Mouse (Mus musculus) monocyte, adult 5-6 weeks (primary cell): ENCODE measurements at regions not wholly inside any gene's neighbourhood (a gene's known extent, or its start where the extent isn't known, plus 50 kb on each side); places are given as distances from the start of the nearest gene placed in this dataset.

ENCODE experiments used
- ATAC-seq: fragments of 153-309, 156-312 bp; replicated peaks from 2 replicates; pipeline ENCODE4 v1.8.0; 2017; ENCODE audit warnings: mild to moderate bottlenecking; ENCODE audit not compliant: low TSS enrichment, insufficient number of reproducible peaks, severe bottlenecking, poor library complexity, low FRiP score

- ATAC-seq = no peak
Observed at GRCm38 (mm10) chr8:116837991-116838390, 83.3 kb downstream of the Cmc2 start.

GRCm38 (mm10) chr8:116832181-116832580 lies 89.1 kb downstream of the Cmc2 start:
- ATAC-seq = no peak

GRCm38 (mm10) chr8:116829631-116830030 lies 91.6 kb downstream of the Cmc2 start:
- no peak for ATAC-seq

GRCm38 (mm10) chr8:116828220-116828619 lies 93.0 kb downstream of the Cmc2 start:
- ATAC-seq = no peak

GRCm38 (mm10) chr8:116827141-116827540 lies 94.1 kb downstream of the Cmc2 start:
- ATAC-seq = no peak

- no peak for ATAC-seq
Observed at GRCm38 (mm10) chr8:116814118-116814851, 81.5 kb upstream of the Cdyl2 start.

GRCm38 (mm10) chr8:116801313-116801712 lies 68.5 kb upstream of the Cdyl2 start:
- ATAC-seq = no peak

GRCm38 (mm10) chr8:116800636-116801035 lies 67.8 kb upstream of the Cdyl2 start:
- no peak for ATAC-seq

GRCm38 (mm10) chr8:116798981-116799380 lies 66.2 kb upstream of the Cdyl2 start:
- ATAC-seq = no peak

GRCm38 (mm10) chr8:116795713-116796112 lies 62.9 kb upstream of the Cdyl2 start:
- no peak for ATAC-seq

GRCm38 (mm10) chr8:116793107-116793506 lies 60.3 kb upstream of the Cdyl2 start:
- no peak for ATAC-seq

GRCm38 (mm10) chr8:116790294-116790693 lies 57.5 kb upstream of the Cdyl2 start:
- ATAC-seq = peak; percentile 59
